Mouse (Mus musculus) c-Kit-negative CD71-positive TER-119-positive erythroid progenitor cells, embryonic 14.5 days (primary cell): ENCODE results near the gene Map7d1.
A peak's percentile ranks its signal among the peaks of the same experiment; 100 is the strongest.
"Not testable (repeated sequence)": the region's sequence is repeated elsewhere in the genome, so short reads cannot be mapped to it uniquely, and the experiment has no call there.

ENCODE experiments used
- DNase-seq: peaks from one replicate; pipeline ENCODE4 v3.0.0-alpha.2; 2013; ENCODE audit warnings: low read depth, low spot score

The Map7d1 gene

DNA sequence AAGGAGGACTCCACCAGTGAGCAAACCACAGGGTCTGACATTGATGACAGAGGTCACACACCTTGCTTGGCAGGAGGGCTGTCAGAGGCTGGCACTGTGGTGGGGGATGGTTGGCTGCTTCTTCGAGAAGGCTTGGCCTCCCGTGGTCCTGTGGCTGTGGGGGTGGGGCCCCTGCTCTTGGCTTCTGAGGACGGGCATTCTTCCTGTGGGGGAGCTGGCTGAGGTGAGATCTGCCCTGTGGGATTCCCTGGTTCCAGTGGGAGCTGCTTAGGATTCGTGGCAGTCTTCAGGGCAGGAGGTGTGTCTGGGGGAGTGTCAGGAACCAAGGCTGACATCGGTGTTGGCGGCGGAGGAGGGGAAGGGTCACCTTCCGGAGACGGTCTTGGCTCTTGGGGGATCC lies 14.2 kb downstream of the Map7d1 start:
- DNase-seq: no peak

GRCm38 (mm10) chr4:126239862-126240475 lies 16.2 kb downstream of the Map7d1 start:
- no peak for DNase-seq

GRCm38 (mm10) chr4:126237721-126238242 lies 18.4 kb downstream of the Map7d1 start:
- DNase-seq: no peak

DNA sequence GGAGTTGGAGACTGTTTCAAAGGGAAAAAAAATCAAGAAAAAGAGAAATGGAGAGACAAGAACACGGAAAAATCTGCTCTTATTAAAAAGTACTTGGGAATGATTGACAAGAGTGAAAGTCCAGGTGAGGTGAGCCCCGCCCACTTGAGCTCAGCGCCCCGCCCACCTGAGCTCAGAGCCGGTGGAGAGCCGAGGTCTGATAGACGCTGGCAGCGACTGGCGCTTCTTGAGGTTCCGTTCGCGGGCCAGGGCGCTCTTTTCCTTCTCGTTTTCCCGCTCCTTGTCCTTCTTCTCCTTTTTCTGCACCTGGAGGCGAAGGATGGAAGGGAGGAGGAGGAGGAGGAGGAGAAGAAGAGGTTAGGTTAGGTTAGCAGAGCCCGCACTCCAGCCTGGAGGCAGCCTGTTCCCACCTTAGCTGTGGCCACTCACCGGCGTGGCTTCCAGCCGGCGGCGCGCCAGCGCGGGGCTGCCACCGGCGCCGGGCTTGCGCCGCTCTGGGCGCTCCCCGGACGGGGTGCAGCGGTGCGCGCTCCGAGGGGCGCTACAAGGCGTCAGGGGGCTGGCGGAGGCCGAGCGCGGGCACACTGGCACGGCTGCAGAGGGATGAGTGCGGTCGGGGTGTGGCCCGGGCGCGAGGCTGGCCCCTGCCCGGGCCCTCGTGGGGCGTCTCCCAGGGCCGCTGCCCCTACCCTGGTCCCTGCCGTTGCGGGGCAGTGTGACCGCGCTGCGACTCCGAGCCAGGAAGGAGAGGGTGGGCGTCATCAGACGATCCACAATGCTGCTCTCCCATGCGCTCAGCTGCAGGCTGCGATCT lies 19.5 kb downstream of the Map7d1 start:
- no peak for DNase-seq

DNA sequence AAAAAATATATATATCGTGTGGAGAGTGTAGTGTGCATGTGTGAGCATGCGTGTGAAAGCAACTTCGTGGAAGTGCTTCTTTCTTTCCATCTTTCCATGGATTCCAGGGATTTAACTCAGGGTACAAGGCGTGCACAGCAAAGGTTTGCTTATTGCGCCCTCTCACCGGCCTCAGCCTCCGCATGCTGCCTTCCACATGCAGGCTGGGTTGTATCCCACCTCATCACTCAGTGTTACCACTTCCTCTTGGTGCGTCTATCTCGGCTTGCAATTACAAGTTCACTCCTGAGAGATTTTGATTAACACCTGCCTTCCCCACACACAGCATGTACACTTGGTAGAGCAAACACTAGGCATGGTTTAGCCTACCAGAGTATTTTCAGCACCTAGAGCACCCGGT lies 21.0 kb downstream of the Map7d1 start:
- no peak for DNase-seq

- DNase-seq: no peak
These were observed 21.5 kb downstream of the Map7d1 start for GRCm38 (mm10) chr4:126234496-126235175.

GRCm38 (mm10) chr4:126233676-126234308 lies 22.4 kb downstream of the Map7d1 start:
- no peak for DNase-seq

- no peak for DNase-seq
These were observed 26.2 kb downstream of the Map7d1 start for GRCm38 (mm10) chr4:126229900-126230299.

DNA sequence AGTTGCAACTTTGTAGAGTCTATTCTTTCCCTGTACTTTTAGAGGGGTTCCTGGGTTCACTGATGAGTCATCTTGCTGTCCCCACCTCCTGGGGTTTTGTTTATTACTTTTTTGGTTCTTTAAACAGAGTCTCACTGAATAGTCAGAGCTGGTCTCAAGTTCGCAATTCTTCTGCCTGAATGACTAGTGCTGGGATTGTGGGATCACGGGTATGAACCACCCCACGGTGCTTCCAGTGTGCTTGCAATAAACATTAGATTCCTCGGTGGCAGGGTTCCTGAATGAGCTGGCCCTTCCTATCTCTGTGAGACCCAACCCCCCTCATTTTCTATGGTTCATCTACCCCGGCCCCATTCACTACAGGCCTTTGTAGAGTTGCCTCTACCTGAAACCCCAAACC lies 28.0 kb downstream of the Map7d1 start:
- no peak for DNase-seq

DNA sequence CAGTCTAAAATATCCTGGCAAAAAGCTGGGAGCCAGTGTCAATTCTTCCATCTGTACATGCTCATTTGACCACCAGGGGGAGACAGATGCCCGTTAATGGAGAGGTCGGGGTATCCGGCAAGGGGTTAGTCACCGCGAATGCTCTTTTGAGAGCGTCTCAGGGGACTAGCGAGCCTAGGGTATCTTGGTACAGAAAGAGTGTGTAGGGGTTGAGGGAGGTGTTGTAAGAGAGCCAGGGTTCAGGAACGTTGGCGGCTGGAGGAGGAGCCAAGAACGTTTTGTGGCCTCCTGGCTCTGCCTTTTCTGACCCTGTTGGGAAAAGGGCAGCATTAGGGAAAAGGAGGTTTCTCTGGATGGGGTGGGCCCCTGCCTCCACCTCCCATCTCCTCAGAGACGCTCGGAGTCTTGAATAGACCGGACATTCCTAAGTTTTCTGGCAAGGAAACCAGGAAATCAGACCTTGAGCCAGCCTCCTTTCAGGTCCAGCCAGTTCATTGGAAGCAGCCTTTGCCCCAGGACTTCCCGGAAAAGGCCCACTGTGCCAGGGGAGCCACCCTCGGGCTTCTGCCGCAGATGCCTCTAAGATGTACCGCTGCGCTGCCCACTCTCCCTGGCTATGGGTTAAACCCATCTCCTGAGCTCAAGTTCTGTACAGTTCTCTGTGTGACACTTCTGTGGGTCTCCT lies 28.9 kb downstream of the Map7d1 start:
- DNase-seq: peak; percentile 62

DNA sequence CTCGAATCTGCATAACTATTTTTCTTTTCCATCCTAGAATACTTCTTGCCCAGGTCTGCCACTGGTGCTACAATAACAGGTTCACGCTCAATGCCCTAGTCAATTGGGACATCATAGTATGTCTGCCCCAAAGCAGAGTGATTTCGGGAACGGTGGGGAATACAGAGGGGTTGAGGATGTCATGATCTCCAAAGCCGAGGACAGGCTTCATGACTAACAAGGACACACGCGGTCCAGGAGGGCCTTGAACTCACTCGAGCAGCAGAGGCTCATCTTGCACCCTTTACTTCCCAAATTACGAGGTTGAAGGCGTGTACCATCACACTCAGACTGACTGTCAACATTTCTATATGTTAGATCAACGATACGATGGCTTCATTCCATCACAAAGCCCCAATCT lies 29.5 kb downstream of the Map7d1 start:
- DNase-seq: no peak

- no peak for DNase-seq
These were observed 33.5 kb downstream of the Map7d1 start for GRCm38 (mm10) chr4:126222631-126223030.

GRCm38 (mm10) chr4:126220045-126220444 lies 36.1 kb downstream of the Map7d1 start:
- DNase-seq: no peak

GRCm38 (mm10) chr4:126219540-126219939 lies 36.6 kb downstream of the Map7d1 start:
- DNase-seq: not testable (repeated sequence)

DNA sequence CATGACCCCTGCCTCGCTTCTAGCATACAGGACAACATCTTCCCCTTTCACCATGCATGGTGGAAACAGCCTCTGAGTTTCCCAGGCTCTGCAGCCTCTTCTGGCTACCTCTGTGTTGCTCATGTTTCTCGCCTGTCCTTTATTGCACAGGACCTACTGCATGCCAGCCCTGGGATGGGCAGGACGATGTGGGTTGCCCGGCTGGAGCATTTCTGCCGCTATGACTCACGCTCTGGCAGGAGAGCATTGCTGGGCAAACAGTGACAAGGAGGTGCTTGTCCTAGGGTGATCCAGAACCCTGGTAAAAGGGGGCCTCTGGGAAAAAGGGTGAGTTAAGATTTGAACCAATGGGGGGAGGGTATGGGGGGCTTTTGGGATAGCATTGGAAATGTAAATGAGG lies 38.4 kb downstream of the Map7d1 start:
- no peak for DNase-seq

DNA sequence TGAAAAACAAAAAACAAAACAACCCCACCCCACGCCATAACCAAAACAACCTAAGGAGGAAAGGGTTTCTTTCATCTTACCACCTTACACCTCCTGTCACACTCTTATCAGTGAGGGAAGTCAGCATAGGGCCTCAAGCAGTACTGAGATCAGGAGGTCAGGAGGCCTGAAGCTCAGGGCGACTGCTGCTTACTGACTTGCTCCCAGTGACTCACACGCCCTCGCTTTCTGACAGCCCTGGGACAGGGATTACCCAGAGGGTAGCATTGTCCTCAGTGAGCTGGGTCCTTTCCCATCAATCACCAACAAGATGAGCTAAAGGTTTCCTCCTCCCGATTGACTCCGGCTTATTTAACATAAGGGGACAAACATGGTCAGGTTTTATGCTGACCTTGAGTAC lies 49.1 kb downstream of the Map7d1 start:
- DNase-seq: no peak

GRCm38 (mm10) chr4:126205386-126205785 lies 50.8 kb downstream of the Map7d1 start:
- no peak for DNase-seq

DNA sequence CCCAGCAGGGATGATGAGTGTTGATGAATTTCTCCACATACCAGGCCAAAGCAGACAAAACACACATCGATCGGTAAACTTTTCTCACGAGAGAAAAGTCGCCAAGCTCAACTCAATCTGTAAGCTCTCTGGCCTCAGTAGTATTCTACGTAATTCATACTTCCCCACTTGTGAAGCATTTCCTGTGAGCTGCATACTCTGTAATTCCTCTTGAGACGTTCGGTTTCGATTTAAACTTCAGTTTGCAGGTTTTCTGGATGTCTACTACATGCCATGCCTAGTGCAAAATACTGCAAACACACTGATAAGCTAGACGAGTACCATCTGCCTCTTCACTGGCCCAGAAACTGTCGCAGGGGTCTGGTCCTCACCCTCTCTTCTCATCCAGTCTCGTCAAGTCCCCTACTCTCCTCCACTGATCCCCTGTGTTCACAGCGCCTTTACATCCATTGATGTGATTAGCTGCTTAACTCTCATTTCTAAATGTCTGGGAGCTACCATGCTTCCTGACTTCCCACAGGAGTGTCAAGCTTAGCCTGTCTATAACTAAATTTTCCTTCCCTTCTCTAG lies 51.4 kb downstream of the Map7d1 start:
- DNase-seq: no peak

DNA sequence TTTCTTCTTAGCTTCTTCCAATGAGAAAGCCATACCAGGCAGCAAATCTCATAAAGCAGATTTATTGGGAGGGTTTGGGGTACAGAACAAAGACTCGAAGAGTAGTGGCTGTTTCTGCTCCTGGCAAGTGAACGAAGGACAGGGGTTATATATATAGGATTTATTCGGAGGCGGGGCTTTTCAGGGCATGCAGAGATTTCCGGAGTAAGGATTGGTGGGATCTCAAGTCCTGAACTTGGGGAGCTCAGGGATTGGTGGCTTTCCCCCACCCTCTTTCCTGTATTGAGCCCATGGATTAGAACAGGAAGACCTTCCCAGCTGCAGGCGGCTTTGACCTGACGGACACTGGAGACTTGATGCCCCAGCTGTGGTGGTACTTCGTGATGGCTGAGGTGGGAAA lies 52.1 kb downstream of the Map7d1 start:
- DNase-seq: no peak

- DNase-seq: no peak
These were observed 52.7 kb downstream of the Map7d1 start for GRCm38 (mm10) chr4:126203336-126203895.
